Mouse (Mus musculus) thymus, adult 2 months (tissue): ENCODE data around the gene Cables2. TPM values are rescaled to one million over a fixed set of nuclear protein-coding genes. Genes with fewer than 3 reads are reported as not detected.

Source experiments
- DNase-seq: peaks from one replicate; pipeline ENCODE4 v3.0.0; 2021
- H3K27ac ChIP-seq: fragments of 200-500 bp; 2 replicates; pipeline ENCODE4 v1.5.1; 2012; ENCODE audit warnings: low read length, control low read depth; ENCODE audit not compliant: control insufficient read depth, insufficient read depth
- H3K27me3 ChIP-seq: fragments of 200-500 bp; 2 replicates; pipeline ENCODE4 v1.6.1; 2012; ENCODE audit warnings: mild to moderate bottlenecking, low read length, moderate library complexity, mixed read lengths; ENCODE audit not compliant: control insufficient read depth, insufficient read depth
- H3K36me3 ChIP-seq: fragments of 200-500 bp; 2 replicates; pipeline ENCODE4 v1.6.1; 2012; ENCODE audit warnings: mild to moderate bottlenecking, low read length, moderate library complexity; ENCODE audit not compliant: control insufficient read depth, insufficient read depth
- H3K4me1 ChIP-seq: fragments of 200-500 bp; replicated peaks from 2 replicates; pipeline ENCODE4 v1.6.1; 2012; ENCODE audit warnings: low read length; ENCODE audit not compliant: control insufficient read depth, insufficient read depth
- H3K4me3 ChIP-seq: fragments of 200-500 bp; 2 replicates; pipeline ENCODE4 v1.5.1; 2012; ENCODE audit warnings: mild to moderate bottlenecking, low read length, control low read depth, moderate library complexity; ENCODE audit not compliant: control insufficient read depth, insufficient read depth
- CTCF ChIP-seq: fragments of 200-500 bp; IDR thresholded peaks from 2 replicates; pipeline ENCODE4 v1.5.1; 2012; ENCODE audit warnings: mild to moderate bottlenecking, control low read depth, low read length, moderate library complexity, borderline replicate concordance; ENCODE audit not compliant: control insufficient read depth, poor library complexity, insufficient read depth; ENCODE audit errors: extremely low read depth
- POLR2A ChIP-seq: fragments of 200-500 bp; IDR thresholded peaks from 2 replicates; pipeline ENCODE4 v1.6.1; 2012; ENCODE audit warnings: mild to moderate bottlenecking, low read length, control low read depth, moderate library complexity; ENCODE audit not compliant: control insufficient read depth, poor library complexity, insufficient read depth; ENCODE audit errors: extremely low read depth
- WGBS: fragments of 180-500 bp; shearing (Covaris S2); methylation state at CpG from one replicate; pipeline ENCODE4 v1.1.7; 2018; 5-methylcytosine and 5-hydroxymethylcytosine counted together
- polyA plus RNA-seq: library from polyadenylated mRNA; depleted of rRNA; stranded (reverse); fragments of >200 nt; gene quantifications from 2 replicates; pipeline ENCODE4 v1.2.3, GENCODE M21; 2012

Gene Cables2
- polyA plus RNA-seq, 1 experiment, result 25.7 TPM

DNA sequence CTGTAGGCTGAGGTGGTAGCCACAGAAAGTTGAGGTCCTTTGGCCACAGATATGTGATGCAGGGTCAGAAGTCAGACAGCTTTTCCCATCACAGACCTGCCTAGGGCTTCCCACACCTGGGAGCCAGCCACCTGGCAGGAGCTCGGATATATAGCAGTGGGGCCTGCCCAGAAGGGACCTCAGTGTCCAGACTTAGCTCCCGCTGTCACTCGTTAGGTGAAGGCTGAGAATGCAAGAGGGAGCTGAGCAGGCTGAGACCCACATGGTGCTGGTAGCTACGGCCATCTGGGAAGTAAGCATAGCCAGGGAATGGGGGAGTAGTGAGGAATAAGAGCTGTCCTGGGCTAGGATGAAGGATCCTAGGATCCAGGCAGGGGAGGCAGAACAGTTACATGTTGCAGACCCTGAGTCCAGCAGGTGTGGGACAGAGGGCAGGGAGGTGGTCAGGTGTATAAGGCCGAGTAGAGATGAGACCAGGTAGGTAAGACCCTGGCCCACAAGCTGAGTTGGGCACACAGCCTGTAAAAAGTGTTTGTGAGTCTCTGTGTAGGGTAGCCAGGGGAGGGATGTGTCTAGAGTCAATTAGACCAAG lies 1.4 kb downstream of the Cables2 start:
- Histone ChIP-seq H3K27me3 (no peaks in the 10 kb centered on the region), H3K27ac (no peak overlapping the region), H3K4me3 (no peak overlapping the region), H3K4me1 (peaks cover 30% of the 10 kb centered on the region), H3K36me3 (no peaks in the 10 kb centered on the region)
- no peak for DNase-seq
- WGBS, result 91% methylated on average over 5 of the region's 5 CpGs
- TF ChIP-seq POLR2A (no peak), CTCF (no peak)

DNA sequence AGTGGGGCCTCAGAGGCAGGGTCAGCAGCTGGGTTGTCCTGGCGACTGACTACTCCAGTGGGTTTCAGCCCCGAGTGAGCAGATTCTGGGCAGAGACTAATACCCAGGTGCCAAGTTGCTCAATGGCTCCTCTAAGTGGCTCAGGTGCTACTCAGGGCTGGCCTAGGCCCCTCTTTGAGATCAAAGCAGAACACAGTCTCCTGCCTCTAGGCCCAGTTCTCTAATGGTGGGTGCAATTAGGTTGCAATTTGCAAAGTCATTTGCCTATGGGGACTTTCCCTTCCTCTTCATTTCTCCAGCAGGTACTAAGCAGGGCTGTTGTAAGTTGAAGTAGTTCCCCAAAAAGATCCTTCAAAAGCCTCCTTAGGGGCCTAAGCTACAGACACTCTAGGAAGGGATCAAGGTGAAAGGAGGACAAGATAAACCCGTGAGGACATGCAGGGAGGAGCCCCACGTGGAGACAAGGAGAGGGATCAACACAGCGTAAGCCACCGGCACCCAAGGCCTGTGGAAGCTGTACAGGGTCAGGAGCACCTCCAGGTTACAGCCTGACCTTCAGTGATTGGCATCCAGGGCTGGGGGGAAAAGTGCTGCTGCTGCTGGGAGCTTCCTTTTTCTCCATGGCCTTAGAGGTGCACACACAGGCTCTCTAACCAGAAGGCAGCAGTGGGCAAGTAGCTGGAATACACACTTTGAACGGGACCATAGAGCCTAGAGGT lies 2.6 kb downstream of the Cables2 start:
- Histone ChIP-seq H3K36me3 (no peaks in the 10 kb centered on the region), H3K27ac (no peak overlapping the region), H3K4me3 (no peak overlapping the region), H3K27me3 (no peaks in the 10 kb centered on the region), H3K4me1 (peaks cover 19% of the 10 kb centered on the region)
- TF ChIP-seq CTCF (no peak), POLR2A (no peak)
- 67% methylated on average over 7 of the region's 7 CpGs for WGBS
- no peak for DNase-seq

DNA sequence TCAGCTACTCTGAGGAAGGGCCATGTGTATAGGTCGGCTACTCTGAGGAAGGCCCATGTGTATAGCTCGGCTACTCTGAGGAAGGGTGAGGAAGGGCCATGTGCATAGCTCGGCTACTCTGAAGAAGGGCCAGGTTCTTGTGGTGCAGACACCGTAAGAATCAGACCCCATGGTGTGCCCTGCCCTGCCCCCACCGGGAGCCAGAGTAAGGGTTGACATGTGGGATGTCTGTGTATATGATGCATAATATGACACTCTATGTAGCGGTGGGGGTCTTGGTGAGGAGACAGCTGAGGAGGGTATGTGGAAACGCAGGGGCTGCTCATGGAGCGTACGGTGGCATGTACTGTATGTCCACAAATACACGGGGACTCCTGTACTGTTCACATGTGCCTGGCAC lies 4.0 kb downstream of the Cables2 start:
- Histone ChIP-seq H3K36me3 (no peaks in the 10 kb centered on the region), H3K27me3 (no peaks in the 10 kb centered on the region), H3K27ac (no peak overlapping the region), H3K4me1 (peaks cover 19% of the 10 kb centered on the region), H3K4me3 (no peak overlapping the region)
- WGBS, result 99% methylated on average over 10 of the region's 10 CpGs
- no peak for TF ChIP-seq POLR2A
- no peak for TF ChIP-seq CTCF
- no peak for DNase-seq

DNA sequence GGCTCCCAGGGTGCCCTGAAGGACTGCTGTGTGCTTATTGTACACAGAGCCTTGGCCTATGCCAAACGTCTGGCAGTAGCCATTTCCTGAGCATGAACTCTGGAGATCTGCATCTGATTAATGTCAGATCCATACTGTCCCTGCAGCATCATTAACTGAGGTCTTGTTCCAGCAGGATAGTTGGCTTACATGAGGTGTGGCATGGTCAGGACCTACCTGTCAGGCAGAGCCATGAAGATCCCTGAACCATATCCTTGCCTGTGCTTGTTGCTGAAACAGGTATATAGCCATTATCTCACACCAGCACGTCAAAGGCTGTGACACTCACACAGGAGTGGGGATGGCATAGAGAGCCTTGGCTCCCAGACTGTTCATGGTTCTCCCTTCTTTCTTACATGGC lies 5.3 kb downstream of the Cables2 start:
- WGBS, result 91% methylated on average over 2 of the region's 2 CpGs
- no peaks in the 10 kb centered on the region for H3K27me3 ChIP-seq
- no peaks in the 10 kb centered on the region for H3K36me3 ChIP-seq
- no peak for DNase-seq
- H3K4me1 ChIP-seq, result peaks cover 13% of the 10 kb centered on the region
- no peak overlapping the region for H3K27ac ChIP-seq
- H3K4me3 ChIP-seq, result no peak overlapping the region
- no peak for TF ChIP-seq POLR2A

DNA sequence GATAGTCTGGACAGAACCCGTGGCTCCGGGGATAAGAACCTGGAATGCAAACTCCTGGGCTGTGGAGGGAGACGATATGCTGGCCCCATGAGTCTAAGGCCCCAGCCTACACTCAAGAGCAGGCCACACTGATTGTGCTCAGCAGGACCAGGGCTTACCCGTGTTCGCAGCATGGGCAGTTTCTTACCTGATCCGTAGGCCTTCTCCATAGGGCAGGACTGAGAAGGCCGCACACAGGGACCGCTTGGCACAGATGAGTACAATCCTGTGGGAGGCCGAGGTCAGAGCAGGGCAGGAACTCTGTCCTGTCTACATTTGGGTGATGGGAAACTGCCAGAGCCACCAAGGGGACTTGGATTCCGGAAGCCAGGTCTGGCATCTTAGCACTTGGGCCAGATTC lies 10.4 kb downstream of the Cables2 start:
- 94% methylated on average over 10 of the region's 10 CpGs for WGBS
- TF ChIP-seq POLR2A, result no peak
- no peak for TF ChIP-seq CTCF
- no peak for DNase-seq
- peaks cover under 1% of the 10 kb centered on the region for H3K4me1 ChIP-seq
- no peak overlapping the region for H3K4me3 ChIP-seq
- no peaks in the 10 kb centered on the region for H3K27me3 ChIP-seq
- H3K27ac ChIP-seq, result no peak overlapping the region
- H3K36me3 ChIP-seq, result peaks cover 18% of the 10 kb centered on the region; the same call in 1 of the 2 replicates

DNA sequence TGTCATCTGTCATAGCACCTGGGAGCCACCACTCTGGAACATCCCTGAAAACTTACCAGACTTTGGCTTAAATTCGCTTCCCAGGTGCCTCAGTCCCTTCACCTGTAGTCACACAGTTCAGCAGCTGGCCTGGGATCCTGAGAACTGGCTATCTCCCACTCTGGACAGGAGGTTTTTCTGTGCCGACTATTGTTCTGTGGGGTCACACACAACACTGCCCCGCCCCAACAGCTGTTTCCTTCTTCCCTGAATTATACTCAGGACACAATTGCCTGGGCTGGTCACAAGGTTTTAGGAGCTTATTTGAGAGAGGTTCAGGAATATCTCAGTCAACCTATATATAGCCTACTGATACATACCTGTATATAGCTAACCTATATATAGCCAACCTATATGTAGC lies 10.9 kb downstream of the Cables2 start:
- WGBS, result 90% methylated on average over 3 of the region's 3 CpGs
- Histone ChIP-seq H3K4me3 (no peak overlapping the region), H3K27ac (no peak overlapping the region), H3K27me3 (no peaks in the 10 kb centered on the region), H3K36me3 (peaks cover 18% of the 10 kb centered on the region; the same call in 1 of the 2 replicates), H3K4me1 (peaks cover 4% of the 10 kb centered on the region)
- TF ChIP-seq POLR2A (no peak), CTCF (no peak)
- DNase-seq, result no peak

DNA sequence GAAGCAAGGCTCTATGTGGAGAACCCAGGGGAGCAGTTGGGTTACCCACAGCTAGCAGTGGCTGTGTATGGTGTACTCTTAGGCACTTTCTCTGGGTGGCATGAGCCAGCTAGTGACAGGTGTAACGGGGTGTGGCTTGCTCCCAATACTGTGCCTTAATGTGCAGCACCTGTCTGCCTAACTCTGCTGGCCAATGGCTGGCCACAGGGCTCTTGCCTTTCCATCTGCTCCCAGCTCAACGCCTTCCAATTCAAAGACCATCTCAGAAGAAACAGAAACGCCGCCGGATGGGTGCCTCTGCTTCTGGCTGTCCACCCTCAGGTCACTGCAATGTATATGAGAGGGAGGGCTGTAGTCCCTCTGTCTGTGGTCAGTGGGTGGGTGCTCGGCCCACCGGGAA lies 11.4 kb downstream of the Cables2 start:
- Histone ChIP-seq H3K27ac (no peak overlapping the region), H3K4me3 (no peak overlapping the region), H3K36me3 (peaks cover 18% of the 10 kb centered on the region; the same call in 1 of the 2 replicates), H3K27me3 (no peaks in the 10 kb centered on the region), H3K4me1 (peaks cover 4% of the 10 kb centered on the region)
- DNase-seq, result no peak
- TF ChIP-seq POLR2A, result no peak
- no peak for TF ChIP-seq CTCF
- WGBS, result 96% methylated on average over 7 of the region's 7 CpGs
